Mouse (Mus musculus) MEL (cell line): ENCODE measurements at regions not wholly inside any gene's neighbourhood (a gene's known extent, or its start where the extent isn't known, plus 50 kb on each side); places are given as distances from the start of the nearest gene placed in this dataset.

Experiments
- CHD2 ChIP-seq: IDR thresholded peaks from 2 replicates; pipeline ENCODE4 v1.6.1; 2011; ENCODE audit warnings: low read length, improper control_type of control experiment
- EP300 ChIP-seq, 2 experiments: IDR thresholded peaks; 2 replicates each; pipeline ENCODE4 v1.6.1; 2011; ENCODE audit warnings: improper control_type of control experiment in 2 of 2, low read length in 2 of 2, low read depth in 1 of 2, mild to moderate bottlenecking in 1 of 2
- ETS1 ChIP-seq: IDR thresholded peaks from 2 replicates; pipeline ENCODE4 v1.6.1; 2012; ENCODE audit warnings: low read depth, mild to moderate bottlenecking, inconsistent platforms, low read length, improper control_type of control experiment, moderate library complexity
- TAL1 ChIP-seq: IDR thresholded peaks from 2 replicates; pipeline ENCODE4 v1.6.1; 2012; ENCODE audit warnings: mild to moderate bottlenecking, inconsistent platforms, low read length, moderate library complexity, mixed read lengths

DNA sequence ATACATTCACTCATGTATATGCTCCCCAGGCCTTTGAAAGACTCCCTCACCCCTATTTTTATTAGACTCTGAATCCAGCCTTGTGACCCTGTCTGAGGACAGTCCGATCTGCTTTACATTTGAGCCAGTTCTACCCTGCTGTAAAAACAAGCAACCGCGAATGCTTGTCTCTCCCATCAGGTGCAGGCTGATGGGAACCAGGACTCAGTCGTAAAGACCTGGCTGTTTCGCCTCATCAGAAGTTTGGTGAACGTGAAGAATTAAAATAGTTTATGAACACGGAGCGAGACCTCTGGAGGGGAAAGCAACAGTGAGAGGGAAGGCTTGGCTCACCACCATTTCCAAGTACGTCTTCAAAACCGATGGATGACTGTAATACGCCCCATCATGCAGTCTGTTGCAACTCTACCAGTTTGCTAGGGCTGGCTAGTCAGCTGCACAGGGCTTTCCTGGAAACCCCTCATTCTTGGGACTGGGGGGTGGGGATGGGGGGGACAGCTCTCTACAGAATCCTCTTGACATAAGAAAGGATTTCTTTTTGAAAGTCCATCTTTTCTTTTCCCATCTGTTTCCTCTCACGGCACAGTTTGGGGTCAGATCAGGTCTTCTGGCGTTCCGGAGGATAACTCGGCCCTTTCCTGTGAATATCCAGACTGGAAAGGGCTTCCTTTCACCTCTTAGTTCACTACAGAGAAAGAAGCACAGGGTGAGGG is 366.8 kb upstream of the Jarid2 start:
- TF ChIP-seq EP300 (IDR thresholded peaks at IDR 0.05; ENCODE audit: low read depth in 1 of 2, low read length in 2 of 2) (no peak), TAL1 (no peak), CHD2 (no peak), ETS1 (no peak)
